Mouse (Mus musculus): Measurements from ENCODE around the gene Neurod2.

DNA sequence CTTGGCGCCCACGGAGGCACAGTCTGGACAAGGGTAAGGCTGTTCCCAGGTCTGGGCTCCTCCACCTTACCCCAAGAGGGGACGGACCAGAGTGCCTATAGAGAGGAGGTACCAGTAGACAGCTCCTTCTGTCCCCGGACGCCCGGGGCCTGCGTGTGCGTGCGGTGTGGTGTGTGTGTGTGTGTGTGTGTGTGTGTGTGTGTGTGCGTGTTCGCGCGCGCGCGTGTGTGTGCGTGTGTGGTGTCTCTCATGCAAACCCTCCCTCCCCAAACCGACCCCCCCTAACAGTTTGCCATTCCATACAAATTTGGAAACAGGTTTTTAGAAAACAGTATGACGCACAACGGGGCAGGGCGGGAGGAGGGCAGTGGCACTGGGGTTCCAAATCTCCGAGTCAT is 3.6 kb downstream of the Neurod2 start:
- TF ChIP-seq POLR2A (IDR thresholded peaks at IDR 0.05; ENCODE audit: extremely low read depth, insufficient read depth, low read length) (no peak), CTCF (IDR thresholded peaks at IDR 0.05; ENCODE audit: low read depth, low read length) (no peak)
